Mouse (Mus musculus) liver, embryonic 12.5 days (tissue): ENCODE results near the gene Gm28038. TPM values are rescaled to one million over a fixed set of nuclear protein-coding genes. Genes with fewer than 3 reads are reported as not detected.

Experiments used
- ATAC-seq: fragments of 200-750 bp; cut with Nextera tagmentation; 2 replicates; pipeline ENCODE4 v1.8.0; 2017; ENCODE audit warnings: moderate number of reproducible peaks, mild to moderate bottlenecking, moderate library complexity
- H3K27ac ChIP-seq: fragments of 300-500 bp; sonication (generic); 2 replicates; pipeline ENCODE4 v1.5.1; 2016; ENCODE audit warnings: mild to moderate bottlenecking
- H3K27me3 ChIP-seq: fragments of 300-500 bp; sonication (generic); replicated peaks from 2 replicates; pipeline ENCODE4 v1.6.1; 2016; ENCODE audit warnings: mild to moderate bottlenecking, moderate library complexity
- H3K36me3 ChIP-seq: fragments of 300-500 bp; sonication (generic); 2 replicates; pipeline ENCODE4 v1.6.1; 2016; ENCODE audit warnings: mild to moderate bottlenecking, moderate library complexity
- H3K4me1 ChIP-seq: fragments of 300-500 bp; sonication (generic); 2 replicates; pipeline ENCODE4 v1.6.1; 2016
- H3K4me2 ChIP-seq: fragments of 300-500 bp; sonication (generic); 2 replicates; pipeline ENCODE4 v1.6.1; 2016; ENCODE audit warnings: mild to moderate bottlenecking, moderate library complexity
- H3K4me3 ChIP-seq: fragments of 300-500 bp; sonication (generic); 2 replicates; pipeline ENCODE4 v1.5.1; 2016; ENCODE audit warnings: mild to moderate bottlenecking, moderate library complexity
- H3K9ac ChIP-seq: fragments of 300-500 bp; sonication (generic); 2 replicates; pipeline ENCODE4 v1.6.1; 2016; ENCODE audit warnings: mild to moderate bottlenecking, moderate library complexity
- H3K9me3 ChIP-seq: fragments of 300-500 bp; sonication (generic); replicated peaks from 2 replicates; pipeline ENCODE4 v1.6.1; 2016; ENCODE audit warnings: mild to moderate bottlenecking, moderate library complexity
- WGBS: fragments of 180-500 bp; shearing (Covaris S2); methylation state at CpG from one replicate; pipeline ENCODE4 v1.1.7; 2016; ENCODE audit not compliant: insufficient replicate concordance; 5-methylcytosine and 5-hydroxymethylcytosine counted together
- polyA plus RNA-seq: library from polyadenylated mRNA; unstranded; fragments of >200 nt; fragmentation: Nextera tagmentation; extraction: Ambion mirVana; gene quantifications from 2 replicates; pipeline ENCODE4 v1.2.1, GENCODE M21; 2016

Gene Gm28038
- polyA plus RNA-seq, 1 experiment from 2014 or later = not detected

- H3K36me3 ChIP-seq = peaks cover 100% of the 10 kb centered on the region
- ATAC-seq = no peak
- 83% methylated on average over 12 of the region's 12 CpGs for WGBS
These were observed 56.3 kb downstream of the Gm28038 start for GRCm38 (mm10) chr2:30337179-30337578.

DNA sequence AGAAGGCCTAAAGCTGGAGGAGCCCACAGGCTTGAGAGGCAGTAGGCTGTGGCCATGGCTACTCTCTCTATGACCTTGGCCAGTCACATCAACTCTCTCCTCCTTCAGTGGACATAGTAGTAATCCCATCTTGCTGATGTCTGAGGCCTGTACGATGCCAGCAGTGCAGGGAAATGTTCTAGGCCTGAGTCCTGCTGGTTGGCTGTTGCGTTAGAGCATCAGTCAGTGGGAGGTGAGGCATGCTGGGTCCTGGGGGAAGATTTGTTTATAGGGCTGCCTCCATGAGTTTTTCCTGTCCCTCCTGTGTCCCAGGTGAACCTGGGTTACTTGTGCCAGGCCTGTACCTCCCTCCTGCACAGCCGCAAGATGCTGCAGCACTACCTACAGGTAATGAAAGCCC, 61.2 kb downstream of the Gm28038 start:
- ATAC-seq = no peak
- Histone ChIP-seq H3K27ac (no peak overlapping the region), H3K9ac (no peak overlapping the region), H3K36me3 (peaks cover 100% of the 10 kb centered on the region), H3K4me2 (no peak overlapping the region), H3K9me3 (no peaks in the 10 kb centered on the region), H3K27me3 (no peaks in the 10 kb centered on the region), H3K4me3 (no peak overlapping the region), H3K4me1 (no peaks in the 10 kb centered on the region)
- WGBS = 92% methylated on average over 3 of the region's 3 CpGs

More at GRCm38 (mm10) chr2:30337179-30337578, 56.3 kb downstream of the Gm28038 start:
- no peak overlapping the region for H3K9ac ChIP-seq
- no peak overlapping the region for H3K27ac ChIP-seq
- H3K4me3 ChIP-seq = no peak overlapping the region
- H3K4me1 ChIP-seq = no peaks in the 10 kb centered on the region
- no peaks in the 10 kb centered on the region for H3K9me3 ChIP-seq
- H3K27me3 ChIP-seq = no peaks in the 10 kb centered on the region
- no peak overlapping the region for H3K4me2 ChIP-seq

DNA sequence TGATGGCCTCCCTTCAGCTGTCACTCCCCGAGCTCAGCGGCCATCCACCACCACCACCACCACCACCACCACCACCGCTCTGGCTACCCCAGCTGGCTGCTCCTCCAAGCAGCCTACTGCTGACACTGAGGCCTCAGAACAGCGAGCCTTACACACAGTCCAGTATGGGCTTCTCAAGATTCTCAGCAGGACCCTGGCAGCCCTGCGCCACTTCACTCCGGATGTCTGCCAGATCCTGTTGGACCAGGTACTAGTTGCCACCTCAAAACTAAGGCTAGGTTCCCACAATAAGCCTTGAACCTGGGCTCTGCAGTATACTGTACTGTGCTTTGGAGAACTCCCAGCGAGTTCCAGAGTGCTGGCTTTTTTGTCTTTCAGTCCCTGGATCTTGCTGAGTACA, 61.7 kb downstream of the Gm28038 start:
- Histone ChIP-seq H3K27me3 (no peaks in the 10 kb centered on the region), H3K9ac (no peak overlapping the region), H3K27ac (no peak overlapping the region), H3K4me2 (no peak overlapping the region), H3K4me3 (no peak overlapping the region), H3K36me3 (peaks cover 100% of the 10 kb centered on the region), H3K9me3 (no peaks in the 10 kb centered on the region), H3K4me1 (no peaks in the 10 kb centered on the region)
- no peak for ATAC-seq
- WGBS = 89% methylated on average over 7 of the region's 7 CpGs

- H3K27me3 ChIP-seq = no peaks in the 10 kb centered on the region
- H3K9me3 ChIP-seq = no peaks in the 10 kb centered on the region
- no peak overlapping the region; the same call in 1 of the 2 replicates for H3K9ac ChIP-seq
- no peaks in the 10 kb centered on the region for H3K4me1 ChIP-seq
- peaks cover 100% of the 10 kb centered on the region for H3K36me3 ChIP-seq
- no peak overlapping the region for H3K27ac ChIP-seq
- ATAC-seq = no peak
- H3K4me2 ChIP-seq = no peak overlapping the region
- 82% methylated on average over 14 of the region's 14 CpGs for WGBS
- no peak overlapping the region for H3K4me3 ChIP-seq
These were observed 62.8 kb downstream of the Gm28038 start for GRCm38 (mm10) chr2:30343601-30344137.

DNA sequence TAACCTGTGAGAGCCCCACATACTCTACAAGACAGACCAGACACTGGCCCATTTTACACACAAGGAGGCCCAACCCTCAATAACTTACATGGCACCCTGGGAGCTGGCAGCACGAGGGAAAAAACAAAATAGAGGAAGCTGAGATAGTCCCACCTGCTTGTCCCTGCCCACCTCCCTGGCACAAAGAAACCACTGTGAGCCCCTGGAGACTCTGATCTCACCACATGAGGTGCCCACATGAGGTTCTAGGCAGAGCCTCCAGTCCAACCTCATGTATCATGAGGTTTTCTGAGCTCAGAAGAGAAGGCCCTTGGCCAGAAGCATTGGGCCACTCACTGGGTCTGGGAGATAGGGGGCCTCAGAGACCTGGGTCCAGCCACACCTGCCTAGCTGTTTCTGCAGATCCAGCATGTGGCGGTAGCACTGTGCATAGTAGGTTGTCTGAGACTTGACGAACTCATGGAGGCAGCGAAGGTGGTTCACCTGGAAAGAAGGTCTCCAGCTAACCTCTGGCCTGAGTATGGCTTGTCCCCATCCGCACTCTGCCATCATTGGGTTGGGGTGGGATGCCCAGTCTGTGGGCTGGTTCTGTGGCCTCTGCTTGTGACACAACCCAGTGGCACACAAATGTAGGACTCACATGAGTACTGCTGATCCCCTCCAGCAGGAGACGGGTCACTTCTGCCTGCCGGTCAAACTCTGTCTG, 65.3 kb downstream of the Gm28038 start:
- no peak for ATAC-seq
- Histone ChIP-seq H3K4me3 (no peak overlapping the region), H3K9ac (no peak overlapping the region), H3K27me3 (no peaks in the 10 kb centered on the region), H3K9me3 (no peaks in the 10 kb centered on the region), H3K4me2 (no peak overlapping the region), H3K36me3 (peaks cover 96% of the 10 kb centered on the region), H3K4me1 (no peaks in the 10 kb centered on the region), H3K27ac (no peak overlapping the region)
- WGBS = 80% methylated on average over 7 of the region's 7 CpGs

DNA sequence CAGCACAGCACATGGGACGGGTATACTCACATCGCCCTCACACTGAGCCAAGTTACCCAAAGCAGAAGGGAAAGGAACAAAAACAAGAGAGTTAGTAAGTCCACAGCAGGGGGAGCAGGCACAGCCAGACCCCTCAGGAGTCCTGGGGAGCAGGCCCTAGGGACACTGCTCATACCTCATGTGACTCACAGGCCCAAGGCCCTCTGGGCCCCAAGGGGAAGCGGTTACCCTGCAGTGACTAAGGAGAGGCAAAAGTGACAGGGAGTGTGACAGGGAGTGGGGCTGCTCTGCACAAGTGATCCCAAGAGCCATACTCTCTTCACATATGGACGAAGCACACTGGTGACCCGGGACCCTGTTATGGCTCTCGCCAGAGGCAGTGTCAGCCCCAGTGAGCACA, 68.4 kb downstream of the Gm28038 start:
- Histone ChIP-seq H3K36me3 (peaks cover 83% of the 10 kb centered on the region), H3K4me2 (no peak overlapping the region), H3K4me3 (no peak overlapping the region), H3K4me1 (no peaks in the 10 kb centered on the region), H3K9me3 (no peaks in the 10 kb centered on the region), H3K27me3 (no peaks in the 10 kb centered on the region), H3K27ac (no peak overlapping the region), H3K9ac (no peak overlapping the region)
- no peak for ATAC-seq
- WGBS = 91% methylated on average over 6 of the region's 6 CpGs

Other genes starting within 250 kb of the Gm28038 start
- 13.2 and 15.4 TPM in 2 replicates for gene Wdr34, start 232.2 kb upstream of the Gm28038 start, polyA plus RNA-seq
- 409 and 423 TPM in 2 replicates for gene Set, start 223.7 kb upstream of the Gm28038 start, polyA plus RNA-seq
- 4.6 and 5.1 TPM in 2 replicates for gene Pkn3, start 203.4 kb upstream of the Gm28038 start, polyA plus RNA-seq
- 29.7 and 31.0 TPM in 2 replicates for gene Zdhhc12, start 187.4 kb upstream of the Gm28038 start, polyA plus RNA-seq
- 4.3 and 4.4 TPM in 2 replicates for gene Zer1, start 156.5 kb upstream of the Gm28038 start, polyA plus RNA-seq
- 2.9 and 3.3 TPM in 2 replicates for gene Tbc1d13, start 147.3 kb upstream of the Gm28038 start, polyA plus RNA-seq
- gene Endog, start 109.5 kb upstream of the Gm28038 start, polyA plus RNA-seq = 23.0 and 23.3 TPM in 2 replicates
- 54.4 and 55.1 TPM in 2 replicates for gene Spout1, start 102.6 kb upstream of the Gm28038 start, polyA plus RNA-seq
- gene Kyat1, start 75.2 kb upstream of the Gm28038 start, polyA plus RNA-seq = 11.3 and 11.4 TPM in 2 replicates
- gene Lrrc8a, start 43.3 kb upstream of the Gm28038 start, polyA plus RNA-seq = 12.8 and 13.9 TPM in 2 replicates
- gene Gm28035, start 40.5 kb upstream of the Gm28038 start, polyA plus RNA-seq = 0.11 and 0.12 TPM in 2 replicates
- gene Phyhd1, start 14.8 kb upstream of the Gm28038 start, polyA plus RNA-seq = 6.9 and 7.4 TPM in 2 replicates
- 15.5 and 17.5 TPM in 2 replicates for gene Dolk, start 5.3 kb downstream of the Gm28038 start, polyA plus RNA-seq
- 23.9 and 25.8 TPM in 2 replicates for gene Nup188, start 5.4 kb downstream of the Gm28038 start, polyA plus RNA-seq
- gene Sh3glb2, start 78.3 kb downstream of the Gm28038 start, polyA plus RNA-seq = 30.3 and 33.7 TPM in 2 replicates
- 12.7 and 13.6 TPM in 2 replicates for gene Miga2, start 83.2 kb downstream of the Gm28038 start, polyA plus RNA-seq
- gene Dolpp1, start 111.2 kb downstream of the Gm28038 start, polyA plus RNA-seq = 23.5 and 24.3 TPM in 2 replicates
- gene Crat, start 134.8 kb downstream of the Gm28038 start, polyA plus RNA-seq = 26.0 and 28.6 TPM in 2 replicates
- gene Ptpa, start 135.0 kb downstream of the Gm28038 start, polyA plus RNA-seq = 168 and 173 TPM in 2 replicates
- gene Ier5l, start 193.2 kb downstream of the Gm28038 start, polyA plus RNA-seq = 0.44 and 0.59 TPM in 2 replicates